Mouse (Mus musculus): ENCODE results near the gene Prox2. TPM values are rescaled to one million over a fixed set of nuclear protein-coding genes. Genes with fewer than 3 reads are reported as not detected.

Gene Prox2
- polyA plus RNA-seq, 1 experiment from 2014 or later: 2.2 TPM

- no peaks in the 10 kb centered on the region for H3K27me3 ChIP-seq (replicated peaks; ENCODE audit: control insufficient read depth, insufficient read depth, low read length)
These were observed 29.6 kb upstream of the Prox2 start for GRCm38 (mm10) chr12:85140036-85140701.

GRCm38 (mm10) chr12:85136627-85137026 is 26.1 kb upstream of the Prox2 start:
- ATAC-seq (replicated peaks; ENCODE audit: low FRiP score, low TSS enrichment, low read depth): no peak
- H3K27ac ChIP-seq (ENCODE audit: low read depth): no peak overlapping the region

More at GRCm38 (mm10) chr12:85140036-85140701, 29.6 kb upstream of the Prox2 start:
- H3K9me3 ChIP-seq (ENCODE audit: control insufficient read depth, low read length): no peaks in the 10 kb centered on the region
- no peak overlapping the region for H3K27ac ChIP-seq (ENCODE audit: low read depth)
- no peak overlapping the region for H3K9ac ChIP-seq (ENCODE audit: low read length)
- H3K4me1 ChIP-seq (replicated peaks; ENCODE audit: control insufficient read depth, insufficient read depth, low read length): no peaks in the 10 kb centered on the region
- H3K36me3 ChIP-seq (ENCODE audit: control insufficient read depth, insufficient read depth, low read length): peaks cover 8% of the 10 kb centered on the region; the same call in 1 of the 2 replicates
- no peak overlapping the region for H3K4me3 ChIP-seq (ENCODE audit: low read depth, low read length)
- DNase-seq (ENCODE audit: low spot score): no peak
- 45% methylated on average over 18 of the region's 18 CpGs for WGBS
- ATAC-seq (replicated peaks; ENCODE audit: low FRiP score, low TSS enrichment, low read depth): no peak
- no peak overlapping the region for H3K4me2 ChIP-seq (ENCODE audit: low read length)

GRCm38 (mm10) chr12:85135513-85136470 is 25.2 kb upstream of the Prox2 start:
- Histone ChIP-seq H3K9ac (ENCODE audit: low read length) (no peak overlapping the region), H3K4me1 (replicated peaks; ENCODE audit: control insufficient read depth, insufficient read depth, low read length) (no peaks in the 10 kb centered on the region), H3K9me3 (ENCODE audit: control insufficient read depth, low read length) (no peaks in the 10 kb centered on the region), H3K4me2 (ENCODE audit: low read length) (no peak overlapping the region), H3K27ac (ENCODE audit: low read depth) (no peak overlapping the region), H3K27me3 (replicated peaks; ENCODE audit: control insufficient read depth, insufficient read depth, low read length) (no peaks in the 10 kb centered on the region), H3K4me3 (ENCODE audit: low read depth, low read length) (no peak overlapping the region), H3K36me3 (ENCODE audit: control insufficient read depth, insufficient read depth, low read length) (peaks cover 49% of the 10 kb centered on the region)
- no peak for ATAC-seq (replicated peaks; ENCODE audit: low FRiP score, low TSS enrichment, low read depth)
- WGBS: 79% methylated on average over 19 of the region's 19 CpGs
- DNase-seq (ENCODE audit: low spot score): no peak

More at GRCm38 (mm10) chr12:85136627-85137026, 26.1 kb upstream of the Prox2 start:
- H3K4me2 ChIP-seq (ENCODE audit: low read length): no peak overlapping the region
- no peaks in the 10 kb centered on the region for H3K4me1 ChIP-seq (replicated peaks; ENCODE audit: control insufficient read depth, insufficient read depth, low read length)
- WGBS: 83% methylated on average over 4 of the region's 4 CpGs
- no peaks in the 10 kb centered on the region for H3K27me3 ChIP-seq (replicated peaks; ENCODE audit: control insufficient read depth, insufficient read depth, low read length)
- H3K9ac ChIP-seq (ENCODE audit: low read length): no peak overlapping the region
- no peaks in the 10 kb centered on the region for H3K9me3 ChIP-seq (ENCODE audit: control insufficient read depth, low read length)
- no peak overlapping the region for H3K4me3 ChIP-seq (ENCODE audit: low read depth, low read length)
- no peak for DNase-seq (ENCODE audit: low spot score)
- H3K36me3 ChIP-seq (ENCODE audit: control insufficient read depth, insufficient read depth, low read length): peaks cover 40% of the 10 kb centered on the region

- Histone ChIP-seq H3K4me3 (ENCODE audit: low read depth, low read length) (no peak overlapping the region), H3K4me2 (ENCODE audit: low read length) (no peak overlapping the region), H3K9ac (ENCODE audit: low read length) (no peak overlapping the region), H3K4me1 (replicated peaks; ENCODE audit: control insufficient read depth, insufficient read depth, low read length) (no peaks in the 10 kb centered on the region), H3K36me3 (ENCODE audit: control insufficient read depth, insufficient read depth, low read length) (peaks cover 64% of the 10 kb centered on the region), H3K27ac (ENCODE audit: low read depth) (no peak overlapping the region), H3K27me3 (replicated peaks; ENCODE audit: control insufficient read depth, insufficient read depth, low read length) (no peaks in the 10 kb centered on the region), H3K9me3 (ENCODE audit: control insufficient read depth, low read length) (no peaks in the 10 kb centered on the region)
- no peak for DNase-seq (ENCODE audit: low spot score)
- WGBS: 89% methylated on average over 8 of the region's 8 CpGs
- ATAC-seq (replicated peaks; ENCODE audit: low FRiP score, low TSS enrichment, low read depth): no peak
These were observed 23.7 kb upstream of the Prox2 start for GRCm38 (mm10) chr12:85134043-85134794.

- Histone ChIP-seq H3K9me3 (ENCODE audit: control insufficient read depth, low read length) (no peaks in the 10 kb centered on the region), H3K36me3 (ENCODE audit: control insufficient read depth, insufficient read depth, low read length) (peaks cover 91% of the 10 kb centered on the region), H3K27me3 (replicated peaks; ENCODE audit: control insufficient read depth, insufficient read depth, low read length) (no peaks in the 10 kb centered on the region), H3K4me3 (ENCODE audit: low read depth, low read length) (no peak overlapping the region), H3K4me1 (replicated peaks; ENCODE audit: control insufficient read depth, insufficient read depth, low read length) (no peaks in the 10 kb centered on the region), H3K4me2 (ENCODE audit: low read length) (no peak overlapping the region), H3K27ac (ENCODE audit: low read depth) (no peak overlapping the region), H3K9ac (ENCODE audit: low read length) (no peak overlapping the region)
- 91% methylated on average over 6 of the region's 6 CpGs for WGBS
- no peak for DNase-seq (ENCODE audit: low spot score)
- ATAC-seq (replicated peaks; ENCODE audit: low FRiP score, low TSS enrichment, low read depth): no peak
These were observed 20.8 kb upstream of the Prox2 start for GRCm38 (mm10) chr12:85131361-85131760.

GRCm38 (mm10) chr12:85129426-85129978 is 18.9 kb upstream of the Prox2 start:
- DNase-seq (ENCODE audit: low spot score) (no peak), ATAC-seq (replicated peaks; ENCODE audit: low FRiP score, low TSS enrichment, low read depth) (no peak)
- no peak overlapping the region for H3K27ac ChIP-seq (ENCODE audit: low read depth)
- H3K4me1 ChIP-seq (replicated peaks; ENCODE audit: control insufficient read depth, insufficient read depth, low read length): no peaks in the 10 kb centered on the region
- no peaks in the 10 kb centered on the region for H3K27me3 ChIP-seq (replicated peaks; ENCODE audit: control insufficient read depth, insufficient read depth, low read length)
- 93% methylated on average over 9 of the region's 9 CpGs for WGBS
- no peak overlapping the region for H3K4me3 ChIP-seq (ENCODE audit: low read depth, low read length)
- peaks cover 94% of the 10 kb centered on the region for H3K36me3 ChIP-seq (ENCODE audit: control insufficient read depth, insufficient read depth, low read length)
- no peak overlapping the region for H3K9ac ChIP-seq (ENCODE audit: low read length)
- no peak overlapping the region for H3K4me2 ChIP-seq (ENCODE audit: low read length)
- H3K9me3 ChIP-seq (ENCODE audit: control insufficient read depth, low read length): no peaks in the 10 kb centered on the region

GRCm38 (mm10) chr12:85126986-85127603 is 16.5 kb upstream of the Prox2 start:
- ATAC-seq (replicated peaks; ENCODE audit: low FRiP score, low TSS enrichment, low read depth): no peak
- Histone ChIP-seq H3K9ac (ENCODE audit: low read length) (no peak overlapping the region), H3K9me3 (ENCODE audit: control insufficient read depth, low read length) (no peaks in the 10 kb centered on the region), H3K27me3 (replicated peaks; ENCODE audit: control insufficient read depth, insufficient read depth, low read length) (no peaks in the 10 kb centered on the region), H3K4me2 (ENCODE audit: low read length) (no peak overlapping the region), H3K36me3 (ENCODE audit: control insufficient read depth, insufficient read depth, low read length) (peaks cover 94% of the 10 kb centered on the region), H3K4me3 (ENCODE audit: low read depth, low read length) (no peak overlapping the region), H3K27ac (ENCODE audit: low read depth) (no peak overlapping the region), H3K4me1 (replicated peaks; ENCODE audit: control insufficient read depth, insufficient read depth, low read length) (no peaks in the 10 kb centered on the region)
- WGBS: 88% methylated on average over 8 of the region's 8 CpGs
- DNase-seq (ENCODE audit: low spot score): no peak

GRCm38 (mm10) chr12:85124751-85125150 is 14.2 kb upstream of the Prox2 start:
- Histone ChIP-seq H3K4me2 (ENCODE audit: low read length) (no peak overlapping the region), H3K4me3 (ENCODE audit: low read depth, low read length) (no peak overlapping the region), H3K27ac (ENCODE audit: low read depth) (no peak overlapping the region), H3K4me1 (replicated peaks; ENCODE audit: control insufficient read depth, insufficient read depth, low read length) (no peaks in the 10 kb centered on the region), H3K9me3 (ENCODE audit: control insufficient read depth, low read length) (no peaks in the 10 kb centered on the region), H3K27me3 (replicated peaks; ENCODE audit: control insufficient read depth, insufficient read depth, low read length) (no peaks in the 10 kb centered on the region), H3K9ac (ENCODE audit: low read length) (no peak overlapping the region), H3K36me3 (ENCODE audit: control insufficient read depth, insufficient read depth, low read length) (peaks cover 97% of the 10 kb centered on the region)
- no peak for DNase-seq (ENCODE audit: low spot score)
- WGBS: 97% methylated on average over 5 of the region's 5 CpGs
- ATAC-seq (replicated peaks; ENCODE audit: low FRiP score, low TSS enrichment, low read depth): no peak
